Mouse (Mus musculus) c-Kit-negative CD71-positive TER-119-positive erythroid progenitor cells, embryonic 14.5 days (primary cell): ENCODE results near the gene Myo6.

Experiments used
- DNase-seq: peaks from one replicate; pipeline ENCODE4 v3.0.0-alpha.2; 2013; ENCODE audit warnings: low read depth, low spot score

The Myo6 gene

DNA sequence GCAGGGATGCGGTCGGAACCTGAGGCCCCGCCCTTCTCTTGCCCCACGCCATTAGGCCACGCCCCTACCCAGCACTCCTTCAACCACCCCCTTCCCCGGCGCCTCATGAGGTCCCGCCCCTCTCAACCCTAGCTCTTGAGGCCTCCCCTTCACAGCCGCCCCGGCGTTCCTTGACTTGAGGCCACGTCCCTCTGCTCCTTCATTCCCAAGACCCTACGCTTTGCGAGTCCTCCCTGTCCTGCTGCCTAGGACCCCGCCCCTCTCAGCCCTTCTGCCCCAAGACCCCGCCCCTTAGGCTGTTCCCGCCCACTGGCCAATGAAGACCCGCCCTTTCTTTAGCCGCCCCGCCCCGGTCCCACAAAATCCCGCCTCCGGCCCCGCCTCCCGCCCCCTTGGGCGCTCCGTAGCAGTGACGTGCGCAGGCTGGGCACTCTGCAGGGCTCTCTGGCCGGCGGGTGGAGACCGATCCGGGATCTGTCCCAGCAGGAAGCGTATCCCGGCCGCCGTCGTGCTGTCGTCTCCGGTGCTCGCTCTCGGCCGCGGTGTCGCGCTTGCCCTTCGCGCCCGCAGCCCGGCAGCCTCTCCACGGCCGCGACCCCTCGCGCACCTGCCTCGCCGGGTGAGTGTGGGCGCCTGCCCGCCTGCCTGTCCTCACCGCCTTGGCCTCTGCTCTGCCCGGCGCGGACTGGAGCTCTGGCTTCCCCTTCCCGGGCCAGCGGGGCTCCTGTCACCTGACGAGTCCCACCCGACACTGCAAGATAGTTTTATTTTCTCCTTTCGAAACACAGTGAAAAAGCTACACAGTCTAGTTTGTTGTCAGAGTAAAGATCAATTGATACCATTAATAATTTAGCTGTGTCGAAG, at the start of gene Myo6:
TSS of gene Myo6 (plus strand) at position 421 of the 864 bp plus-strand sequence.
- peak; percentile 67 for DNase-seq

DNA sequence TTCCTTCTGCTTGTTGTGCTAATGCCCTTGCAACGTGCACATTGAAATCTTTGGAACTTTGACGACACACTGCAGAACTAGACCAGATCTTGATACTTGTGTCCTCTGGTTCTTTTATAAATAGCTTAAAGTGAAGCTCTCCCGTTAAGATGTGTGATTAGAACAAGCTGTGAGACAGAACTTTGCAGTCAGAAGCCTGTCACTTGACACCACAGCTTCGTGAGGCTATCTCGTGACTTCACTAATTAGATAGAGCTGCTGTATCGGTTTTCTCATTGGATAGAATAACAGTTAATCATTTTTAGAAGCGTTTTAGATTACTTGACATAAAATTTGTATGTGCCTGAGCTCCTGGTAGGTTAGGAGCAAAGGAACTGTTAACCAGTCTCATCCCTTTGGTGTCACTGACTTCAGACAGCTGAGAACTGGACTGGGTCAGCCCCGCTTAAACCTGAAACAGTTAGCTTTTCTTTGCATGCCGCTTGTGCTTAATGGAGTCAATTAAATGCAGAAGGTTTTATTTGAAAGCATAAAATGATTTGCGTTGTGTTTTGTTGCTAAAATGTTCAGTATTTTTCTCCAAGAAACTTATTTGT, 18.7 kb upstream of the Myo6 start:
- DNase-seq = no peak

DNA sequence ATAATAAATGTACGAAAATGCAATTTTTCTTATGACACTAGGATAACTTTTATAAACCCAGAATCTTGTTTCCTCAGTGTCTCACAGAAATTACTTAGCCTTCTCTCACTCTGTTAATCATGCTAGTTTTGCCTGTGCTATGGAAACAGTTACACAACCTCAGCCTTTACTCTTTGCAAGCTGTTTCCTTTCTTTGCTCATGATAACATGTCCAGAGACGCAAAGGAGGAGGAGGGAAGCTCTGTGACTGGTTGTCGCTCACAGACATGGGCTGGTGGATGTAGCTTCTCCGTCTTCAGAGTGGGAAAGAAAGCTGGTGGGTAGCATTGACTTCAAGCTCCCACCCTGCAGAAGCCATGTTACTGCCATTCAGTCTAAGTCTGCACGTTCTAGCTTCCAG, 15.2 kb upstream of the Myo6 start:
- DNase-seq = no peak

DNA sequence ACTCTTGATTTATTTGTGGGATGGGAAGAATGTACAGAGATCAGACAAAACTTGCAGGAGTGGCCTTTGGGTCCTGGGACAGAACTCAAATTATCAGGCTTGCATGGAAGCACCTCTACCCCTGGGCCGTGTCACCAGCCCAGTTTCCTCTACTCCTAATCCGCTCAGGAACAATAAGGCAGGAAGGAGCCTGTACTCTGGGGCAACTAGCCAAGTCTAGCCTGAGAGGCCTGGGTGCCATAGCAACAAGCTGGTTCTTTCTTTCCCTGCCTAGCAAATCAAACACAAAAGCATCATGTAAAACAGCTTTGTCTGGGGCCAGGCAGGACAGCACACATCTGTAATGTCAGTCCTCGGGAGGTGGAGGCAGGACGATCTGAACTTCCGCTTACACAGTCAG, 9.6 kb upstream of the Myo6 start:
- no peak for DNase-seq

DNA sequence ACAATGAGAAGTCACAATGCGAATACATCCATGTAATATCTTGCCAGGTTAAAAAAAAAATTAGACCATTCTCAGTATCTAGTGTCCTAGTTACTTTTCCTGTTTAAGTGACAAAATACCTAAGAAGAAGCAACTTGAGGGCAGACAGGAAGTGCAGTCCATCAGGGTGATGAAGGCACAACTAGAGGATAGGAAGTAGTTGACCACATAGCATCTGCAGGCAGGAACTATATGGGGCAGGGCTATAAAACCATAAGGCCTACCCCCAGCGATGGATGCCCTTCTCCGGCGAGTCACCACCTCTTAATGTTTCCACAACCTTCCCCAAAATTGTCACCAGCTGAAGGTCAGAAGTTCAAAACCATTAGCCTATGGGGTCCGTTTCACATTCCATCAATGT, 8.1 kb upstream of the Myo6 start:
- no peak for DNase-seq

DNA sequence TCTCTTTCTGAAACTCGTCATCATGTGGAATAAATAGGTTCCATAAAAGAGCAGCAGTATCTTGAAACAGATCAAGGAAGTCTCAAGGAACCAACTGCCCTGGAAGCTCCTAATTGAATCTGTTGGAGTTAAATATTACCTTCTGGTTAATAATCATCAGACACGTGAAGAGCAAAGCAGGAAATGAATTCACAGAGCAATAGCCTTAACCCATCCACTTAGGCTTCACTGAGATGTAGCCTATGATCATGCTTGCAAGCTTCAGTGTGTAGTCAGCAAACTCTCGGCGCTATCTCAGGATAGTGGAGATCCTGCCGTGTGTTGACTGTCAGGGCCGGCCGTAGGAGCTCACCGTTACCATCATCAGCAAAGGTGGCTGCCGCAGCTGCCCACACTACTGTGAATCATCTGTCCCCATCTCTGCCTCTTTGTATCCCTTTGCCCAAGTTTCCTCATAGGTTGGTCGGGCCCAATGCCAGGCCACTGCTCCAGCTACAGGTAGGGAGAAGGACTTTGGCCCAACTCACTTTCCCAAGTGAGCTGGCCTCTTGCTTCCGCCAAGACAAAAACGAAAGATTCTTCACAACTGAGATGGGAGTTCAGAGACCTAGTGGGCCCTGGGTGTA, 6.9 kb upstream of the Myo6 start:
- DNase-seq = no peak

DNA sequence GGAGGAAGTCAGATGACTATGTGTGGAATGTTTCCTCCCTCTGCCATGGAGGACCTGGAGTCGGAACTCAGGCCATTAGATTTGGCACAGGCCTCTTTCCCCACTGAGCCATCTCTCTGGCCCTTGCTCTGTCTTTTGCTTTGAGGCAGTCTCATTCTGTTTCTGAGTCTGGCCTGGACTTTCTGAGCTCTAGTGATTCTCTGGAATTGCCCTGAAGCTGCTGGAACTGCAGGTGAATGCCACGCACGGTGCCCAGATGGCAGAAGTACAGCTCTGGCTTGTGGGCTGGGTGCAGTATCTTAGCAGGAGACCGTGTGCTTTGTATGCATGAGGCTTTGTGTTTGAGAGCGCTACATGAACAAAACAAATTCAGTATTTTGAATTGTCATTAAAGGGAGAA, 5.9 kb upstream of the Myo6 start:
- no peak for DNase-seq

DNA sequence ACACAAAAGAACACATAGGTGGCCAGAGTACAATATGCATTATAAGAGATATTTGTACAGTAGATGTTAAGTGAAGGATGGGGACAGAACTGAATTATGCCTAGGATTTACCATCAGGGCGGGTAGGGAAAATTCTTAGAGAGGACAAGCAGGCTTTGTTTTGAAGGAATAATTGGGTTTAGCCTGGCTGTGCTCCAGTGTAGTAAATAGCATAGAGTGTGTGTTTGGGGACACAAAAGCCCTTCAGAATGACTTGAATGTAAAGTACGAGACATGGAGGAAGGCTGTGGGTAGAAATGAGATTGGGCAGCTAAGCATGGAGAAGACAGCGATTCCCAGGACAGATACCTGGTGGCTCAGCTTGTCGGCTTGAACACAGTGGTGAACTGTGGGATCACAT, 3.4 kb upstream of the Myo6 start:
- no peak for DNase-seq

DNA sequence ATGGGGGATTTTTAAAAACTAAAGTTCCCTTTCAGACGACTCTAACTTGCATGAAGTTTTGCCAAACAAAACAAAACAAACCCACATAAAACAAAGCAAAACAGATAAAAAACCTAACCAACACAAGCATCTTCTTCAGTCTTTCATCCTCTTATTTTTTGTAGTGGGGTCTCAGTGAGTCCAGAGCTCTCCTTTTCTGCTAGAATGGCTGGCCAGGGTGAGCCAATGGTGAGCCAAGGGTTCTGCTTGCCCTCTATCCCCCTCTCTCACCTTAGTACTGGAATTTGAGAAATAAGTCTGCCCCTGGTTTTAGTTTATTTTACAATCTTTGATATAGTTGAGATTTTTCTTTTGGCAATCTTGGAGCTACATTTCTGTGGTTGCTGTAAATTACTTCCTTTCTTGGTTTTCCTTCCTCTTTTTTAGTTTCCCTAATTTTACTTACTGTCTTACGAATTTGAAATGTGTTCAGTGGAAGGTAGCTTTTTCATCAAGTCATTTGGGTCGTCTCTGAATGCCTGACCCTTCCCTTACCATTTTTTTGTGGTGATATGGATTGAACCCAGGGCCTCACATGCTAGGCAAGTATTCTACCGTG, 1.6 kb upstream of the Myo6 start:
- DNase-seq = no peak

DNA sequence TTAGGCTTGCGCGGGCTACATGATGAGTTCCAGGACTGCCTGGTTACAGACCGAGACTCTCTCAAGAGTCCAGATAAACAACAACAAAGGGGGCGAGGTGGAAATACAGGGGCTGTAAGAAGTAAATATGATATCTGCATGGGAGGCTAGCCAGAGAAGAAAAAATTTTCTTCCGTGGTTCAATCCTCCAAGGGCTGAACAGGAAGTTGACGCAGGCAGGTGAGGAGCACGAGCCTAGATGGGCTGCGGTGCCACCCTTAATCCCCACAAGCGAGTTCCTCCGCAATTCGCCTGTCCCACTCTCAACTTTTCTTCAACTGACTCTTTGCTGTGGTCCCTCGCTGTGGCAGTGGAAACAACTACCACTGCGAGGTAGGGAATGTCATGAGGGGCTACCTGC, 640 bp upstream of the Myo6 start:
- no peak for DNase-seq

DNA sequence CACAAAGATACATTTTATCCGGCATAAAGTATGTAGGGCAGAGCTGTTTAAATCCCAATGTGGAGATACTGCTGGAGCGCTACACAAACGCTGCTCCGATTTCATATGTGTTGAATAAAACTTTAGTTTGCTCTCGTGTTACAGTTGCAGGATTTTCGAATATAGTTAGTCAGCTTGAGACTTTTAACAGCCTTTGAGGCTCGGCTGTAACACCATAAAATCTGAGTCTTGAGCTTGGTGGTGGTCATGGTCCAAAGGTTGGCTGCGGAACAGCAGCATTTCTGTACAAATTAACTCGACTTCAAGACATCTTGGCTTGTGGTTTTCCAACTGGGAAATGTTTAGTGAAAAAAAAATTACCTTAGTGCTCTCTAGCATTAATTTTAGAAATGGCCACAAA, 859 bp downstream of the Myo6 start:
- DNase-seq = no peak

DNA sequence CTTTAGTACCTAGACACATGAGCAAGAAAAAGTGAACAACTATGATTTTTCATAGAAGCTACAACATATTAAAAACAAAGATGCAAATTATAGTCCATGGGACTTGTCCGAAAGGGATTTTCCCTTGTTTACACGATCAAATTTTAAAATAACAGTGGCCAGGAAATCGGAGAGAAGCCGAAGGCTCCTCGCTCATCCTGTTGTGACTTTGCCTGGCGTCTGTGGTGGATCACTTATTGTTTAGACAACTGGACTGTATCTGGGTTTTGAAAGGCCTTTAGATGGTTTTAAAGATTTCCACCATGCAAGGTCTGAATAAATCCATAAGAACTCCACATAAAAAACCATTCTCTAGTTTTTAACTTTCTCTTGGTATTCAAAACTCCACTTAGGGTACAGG, 1.6 kb downstream of the Myo6 start:
- no peak for DNase-seq

DNA sequence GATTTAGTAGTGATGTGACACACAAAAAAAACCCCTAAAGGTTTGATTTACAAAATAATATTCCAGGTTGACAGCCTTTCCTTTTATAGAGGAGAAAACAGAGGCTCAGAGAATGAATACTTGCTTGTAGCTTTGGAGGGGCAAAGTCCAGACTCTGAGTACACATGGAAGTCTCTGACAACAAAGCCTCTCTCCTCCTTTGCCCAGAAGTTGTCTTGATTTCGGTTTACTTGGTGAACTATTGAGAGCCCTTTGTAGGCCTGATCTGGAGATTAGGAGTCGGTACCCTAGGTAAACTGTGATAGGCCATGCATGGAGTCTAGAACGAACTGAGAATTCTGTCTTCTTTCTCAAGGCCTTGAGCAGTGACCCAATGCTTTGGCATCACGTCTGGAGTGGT, 2.3 kb downstream of the Myo6 start:
- DNase-seq = no peak

DNA sequence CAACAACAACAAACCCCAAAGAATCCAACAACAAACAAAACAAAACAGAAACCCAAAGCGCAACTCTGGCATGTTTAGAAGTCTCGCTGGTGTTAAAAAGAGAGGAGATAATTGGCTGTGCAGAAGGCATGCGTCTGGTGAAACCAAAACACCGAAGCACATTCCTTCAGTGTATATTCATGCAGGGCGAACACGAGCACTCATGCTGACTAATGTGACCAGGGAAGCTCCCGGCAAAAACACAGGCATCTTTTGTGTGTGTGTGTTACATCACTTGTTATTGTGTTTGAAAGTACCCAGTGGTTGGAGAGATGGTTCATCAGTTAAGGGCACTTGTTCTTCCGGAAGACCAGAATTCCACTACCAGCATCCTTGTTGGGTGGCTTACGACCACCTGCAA, 4.7 kb downstream of the Myo6 start:
- no peak for DNase-seq

DNA sequence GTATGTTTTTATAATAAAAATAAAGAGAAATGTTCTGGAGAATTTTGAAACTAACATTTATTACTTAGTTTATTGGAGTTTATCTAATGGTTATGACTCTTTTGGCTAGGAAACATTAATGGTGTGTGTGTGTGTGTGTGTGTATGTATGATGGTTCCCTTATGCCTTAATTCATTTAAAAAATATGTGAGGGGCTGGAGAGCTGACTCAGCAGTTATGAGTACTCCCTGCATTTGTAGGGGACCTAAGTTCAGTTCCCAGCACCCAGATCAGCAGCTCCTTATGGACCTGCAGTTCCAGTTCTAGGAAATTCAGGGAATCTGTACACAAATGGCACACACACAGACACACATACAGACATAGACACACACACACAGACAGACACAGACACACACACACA, 6.4 kb downstream of the Myo6 start:
- DNase-seq = no peak

DNA sequence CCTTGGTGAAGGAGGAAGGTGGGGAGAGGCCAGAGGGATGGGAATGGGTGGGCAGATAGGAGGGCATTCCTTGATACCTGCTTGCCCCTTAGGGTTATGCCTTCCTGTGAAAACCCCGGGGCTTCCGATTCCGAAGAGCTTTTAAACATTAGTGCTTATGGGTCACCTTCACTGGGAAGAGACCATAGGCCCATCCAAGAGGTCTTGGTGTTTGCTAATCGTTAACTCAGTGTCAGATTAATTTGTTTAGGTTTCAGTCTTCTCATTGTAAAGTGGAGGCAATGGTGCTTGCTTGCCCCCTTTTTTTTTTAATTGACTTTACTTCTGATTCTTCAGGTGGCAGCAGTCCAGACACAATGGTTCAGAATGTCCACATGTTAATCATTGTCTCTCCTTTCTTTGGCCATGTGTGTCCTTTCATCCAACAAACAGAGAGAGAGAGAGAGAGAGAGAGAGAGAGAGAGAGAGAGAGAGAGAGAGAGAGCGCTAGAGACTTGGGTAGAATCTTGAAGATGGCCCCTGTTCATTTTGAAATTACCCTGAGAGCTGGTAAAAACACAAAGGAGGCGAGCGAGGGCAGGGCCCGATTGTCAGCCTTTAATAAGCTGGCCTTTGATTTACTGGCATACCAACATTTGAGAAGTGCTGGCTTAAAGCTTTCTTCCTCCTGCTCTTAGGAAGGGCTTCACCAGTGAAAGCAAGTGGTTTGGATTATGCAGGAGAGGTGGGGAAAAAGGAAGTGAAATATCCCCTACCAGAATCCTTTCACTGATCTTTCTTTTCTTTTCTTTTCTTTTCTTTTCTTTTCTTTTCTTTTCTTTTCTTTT, 7.8 kb downstream of the Myo6 start:
- DNase-seq = no peak

DNA sequence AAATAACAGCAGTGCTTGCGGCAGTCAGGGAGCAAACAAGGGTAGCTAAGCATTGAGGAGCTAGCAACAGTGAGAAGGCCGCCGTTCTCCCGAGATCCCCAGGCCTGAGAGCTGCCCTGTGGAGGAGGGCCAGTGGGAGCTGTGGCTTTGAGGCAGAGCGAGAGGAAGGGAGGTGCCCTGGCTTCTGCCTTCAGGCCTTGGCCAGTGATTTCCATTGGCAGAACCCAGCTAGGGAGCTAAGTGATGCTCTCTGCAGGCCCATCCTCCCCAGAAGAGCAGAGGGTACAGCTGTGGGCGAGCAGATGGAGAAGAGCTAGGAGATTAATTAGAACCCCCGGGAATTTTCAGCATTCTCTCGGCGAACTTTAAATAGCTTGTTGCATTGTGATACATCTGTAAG, 8.8 kb downstream of the Myo6 start:
- DNase-seq = no peak

DNA sequence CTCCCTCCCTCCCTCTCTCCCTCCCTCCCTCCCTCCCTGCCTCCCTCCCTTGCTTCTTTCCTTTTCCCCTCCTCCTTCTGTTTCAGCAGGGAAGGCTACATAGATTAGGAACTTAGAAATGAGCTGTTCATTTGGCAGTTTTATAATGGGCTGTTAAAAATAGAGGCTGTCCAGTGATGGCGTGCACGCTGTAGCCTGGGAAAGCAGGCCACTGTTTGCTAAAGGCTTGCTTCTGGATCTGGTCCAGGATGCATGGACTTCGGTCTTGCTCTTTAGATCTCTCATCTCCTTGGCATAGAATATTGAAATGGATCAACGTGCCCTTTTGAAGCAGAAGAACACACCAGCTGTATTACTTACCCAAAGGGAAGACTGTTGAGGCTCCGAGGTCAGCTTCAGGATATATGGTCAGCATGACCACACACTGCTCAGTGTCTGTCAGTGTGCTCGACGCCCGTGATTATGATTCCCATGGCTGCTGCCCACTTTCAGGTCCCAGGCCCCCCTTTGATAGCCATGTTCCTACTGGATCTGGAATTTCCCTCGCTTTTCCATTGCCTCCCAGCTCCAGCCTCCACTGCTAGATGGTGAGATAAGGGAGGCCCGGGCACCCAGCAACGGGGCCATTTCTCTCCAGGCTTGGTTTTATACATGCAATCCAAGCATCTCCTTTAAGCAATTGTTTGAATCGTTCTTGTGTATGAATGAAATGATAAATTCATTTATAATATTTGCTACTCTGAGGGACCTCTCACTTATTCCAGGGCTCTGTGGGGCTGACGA, 12.1 kb downstream of the Myo6 start:
- DNase-seq = no peak

DNA sequence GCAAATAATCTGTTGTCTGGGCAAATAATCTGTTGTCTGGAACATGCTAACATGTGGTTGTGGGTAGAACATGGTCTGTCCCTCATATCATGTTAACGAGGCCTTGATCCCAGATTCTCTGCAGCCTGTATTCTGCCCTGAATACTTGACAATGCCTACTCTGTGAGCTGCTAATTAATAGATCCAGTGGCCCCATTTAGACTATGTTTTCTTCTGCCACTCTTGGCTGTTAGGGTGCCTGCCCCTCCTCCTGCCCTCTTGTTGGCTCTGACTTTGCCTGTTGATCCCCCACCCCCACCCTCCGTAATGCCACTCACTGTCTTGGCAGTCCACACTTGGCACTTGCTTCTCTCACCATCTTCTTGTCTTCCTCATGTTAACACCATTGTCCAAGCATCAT, 13.8 kb downstream of the Myo6 start:
- DNase-seq = no peak

DNA sequence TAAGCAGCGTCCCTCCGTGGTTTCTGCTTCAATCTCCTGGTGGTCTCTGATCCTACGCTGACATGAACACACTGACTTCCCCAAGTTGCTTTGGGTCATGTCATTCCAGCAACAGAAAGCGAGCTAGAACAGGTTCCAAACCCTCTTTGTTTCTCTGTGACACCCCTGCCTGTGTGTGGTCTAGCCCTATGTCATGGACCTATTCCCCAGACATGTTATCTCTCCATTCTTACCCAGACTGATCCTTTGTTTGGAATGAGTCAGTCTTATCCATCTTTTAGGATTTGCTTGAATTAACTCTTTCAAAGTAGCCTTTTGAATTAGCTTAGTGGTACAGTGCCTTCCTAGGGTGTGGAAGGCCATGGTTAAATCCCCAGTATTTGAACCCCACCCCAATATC, 14.9 kb downstream of the Myo6 start:
- no peak for DNase-seq

DNA sequence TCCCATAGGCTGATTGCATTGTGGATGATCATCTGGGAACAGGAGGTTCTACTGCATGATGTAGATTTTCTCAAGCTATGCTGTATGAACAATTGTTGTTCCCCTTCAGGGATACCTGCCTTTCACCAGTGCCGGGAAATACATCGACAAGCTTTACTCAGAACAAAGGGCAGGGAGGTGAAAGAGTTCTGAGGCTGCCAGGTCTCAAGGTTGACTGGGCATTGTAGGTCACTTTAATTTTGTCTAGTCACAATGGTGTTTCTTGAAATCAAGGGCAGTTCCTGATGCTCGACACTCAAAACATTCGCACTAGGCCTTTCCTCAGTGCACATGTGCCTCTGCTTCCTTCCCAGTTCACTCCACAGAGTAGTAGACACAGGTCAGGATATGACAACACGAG, 15.9 kb downstream of the Myo6 start:
- DNase-seq = no peak
